8 mouse cellular contexts compared by ENCODE assay signal in genomic region chr5:122849521-122850318, GRCm38 (mm10). TPM values are rescaled to one million over a fixed set of nuclear protein-coding genes. Genes with fewer than 3 reads are reported as not detected.
DNase-seq lines count a peak whose midpoint lies in the region; ATAC-seq and TF ChIP-seq lines count a peak whose summit lies in the region.

Gene Rnf34 (plus strand): TSS chr5:122850048.

- TF ChIP-seq EP300 in ES-Bruce4 (IDR thresholded peaks at IDR 0.05; ENCODE audit: insufficient read depth, low read depth, low read length): 0 out of 2 replicates have a peak, but pooled peaks have one; percentile 12
- TF ChIP-seq EP300 in liver, postnatal 0 days (IDR thresholded peaks at IDR 0.05; ENCODE audit: low read depth): peak; percentile 21; the same call in 1 of the 2 replicates

- H3K36me3 ChIP-seq in ES-Bruce4 (ENCODE audit: control insufficient read depth, insufficient read depth, low read length, poor library complexity, severe bottlenecking): no peaks in the 10 kb centered on the region
- H3K36me3 ChIP-seq in forebrain, embryonic 13.5 days (ENCODE audit: poor library complexity, severe bottlenecking): no peaks in the 10 kb centered on the region
- 0 out of 2 replicates have a peak, but pooled peaks cover 3% of the 10 kb centered on the region for H3K36me3 ChIP-seq in liver, postnatal 0 days (replicated peaks; ENCODE audit: insufficient read depth, low read length)
- no peaks in the 10 kb centered on the region for H3K36me3 ChIP-seq in neural tube, embryonic 14.5 days (ENCODE audit: control insufficient read depth, insufficient read depth, low read length)

- H3K4me2 ChIP-seq in forebrain, embryonic 13.5 days: peak within 1 kb of the TSS; percentile 95
- peak within 1 kb of the TSS; percentile 81 for H3K4me2 ChIP-seq in liver, postnatal 0 days (ENCODE audit: low read depth, low read length)
- peak within 1 kb of the TSS; percentile 97 for H3K4me2 ChIP-seq in neural tube, embryonic 14.5 days (ENCODE audit: low read depth, low read length)

- WGBS in forebrain, embryonic 13.5 days: under 1% methylated on average over 59 of the region's 61 CpGs
- under 1% methylated on average over 57 of the region's 61 CpGs for WGBS in large intestine, adult 2 months
- WGBS in liver, postnatal 0 days (ENCODE audit: insufficient replicate concordance): 2% methylated on average over 60 of the region's 61 CpGs
- whole genome bisulfite sequencing in neural tube, embryonic 14.5 days: under 1% methylated on average over 51 of the region's 61 CpGs

- no peaks in the 10 kb centered on the region for H3K9me3 ChIP-seq in ES-Bruce4 (replicated peaks; ENCODE audit: control insufficient read depth, insufficient read depth, low read length, poor library complexity, severe bottlenecking)
- no peaks in the 10 kb centered on the region for H3K9me3 ChIP-seq in forebrain, embryonic 13.5 days (replicated peaks)
- H3K9me3 ChIP-seq in liver, postnatal 0 days (ENCODE audit: low read length): no peaks in the 10 kb centered on the region
- no peaks in the 10 kb centered on the region for H3K9me3 ChIP-seq in neural tube, embryonic 14.5 days (ENCODE audit: control insufficient read depth, low read length)

- no peaks in the 10 kb centered on the region for H3K27me3 ChIP-seq in ES-Bruce4 (ENCODE audit: control insufficient read depth, insufficient read depth, low read length, poor library complexity, severe bottlenecking)
- no peaks in the 10 kb centered on the region for H3K27me3 ChIP-seq in forebrain, embryonic 13.5 days
- no peaks in the 10 kb centered on the region for H3K27me3 ChIP-seq in liver, postnatal 0 days (ENCODE audit: insufficient read depth, low read length)
- no peaks in the 10 kb centered on the region for H3K27me3 ChIP-seq in neural tube, embryonic 14.5 days (ENCODE audit: control insufficient read depth, insufficient read depth, low read length)

- DNase-seq in heart, postnatal 10 days: peak; percentile 97 to 98
- DNase-seq in large intestine, adult 2 months (ENCODE audit: low read depth, low spot score): peak; percentile 83
- DNase-seq in liver, postnatal 0 days: peak; percentile 99
- peak; percentile 98 for DNase-seq in testis, postnatal 10 days (ENCODE audit: low spot score)

- intact Hi-C loops in heart, postnatal 10 days (cut with DNase I): loop anchor here (2.0 kb wide), 1 partner anchor 29 kb away; the partner anchor contains the start of gene Anapc5

- TF ChIP-seq POLR2A in ES-Bruce4 (IDR thresholded peaks at IDR 0.05; ENCODE audit: insufficient read depth, low read length): peak; percentile 98

- peak within 1 kb of the TSS; percentile 78 for H3K4me3 ChIP-seq in ES-Bruce4 (ENCODE audit: low read depth, low read length)
- H3K4me3 ChIP-seq in forebrain, embryonic 13.5 days: peak within 1 kb of the TSS; percentile 80
- H3K4me3 ChIP-seq in liver, postnatal 0 days (ENCODE audit: low read depth, low read length): peak within 1 kb of the TSS; percentile 98
- H3K4me3 ChIP-seq in neural tube, embryonic 14.5 days (ENCODE audit: low read depth, low read length): peak within 1 kb of the TSS; percentile 93

- 0 out of 2 replicates have a peak within 1 kb of the TSS, but pooled peaks have one; percentile 15 for H3K27ac ChIP-seq in ES-Bruce4 (ENCODE audit: insufficient read depth, low read length)
- peak within 1 kb of the TSS; percentile 93 for H3K27ac ChIP-seq in forebrain, embryonic 13.5 days
- peak within 1 kb of the TSS; percentile 97 for H3K27ac ChIP-seq in liver, postnatal 0 days (ENCODE audit: low read depth)
- peak within 1 kb of the TSS; percentile 93 for H3K27ac ChIP-seq in neural tube, embryonic 14.5 days (ENCODE audit: low read depth, low read length)

- ATAC-seq in cerebellum, adult (ENCODE audit: insufficient number of reproducible peaks, low FRiP score, low TSS enrichment): peak; percentile 99
- peak; percentile 100 for ATAC-seq in forebrain, embryonic 13.5 days
- peak; percentile 100 for ATAC-seq in liver, postnatal 0 days
- ATAC-seq in neural tube, embryonic 14.5 days (ENCODE audit: low read depth): peak; percentile 99

- peaks cover 3% of the 10 kb centered on the region for H3K4me1 ChIP-seq in ES-Bruce4 (ENCODE audit: control insufficient read depth, insufficient read depth, low read length)
- H3K4me1 ChIP-seq in forebrain, embryonic 13.5 days: peaks cover 25% of the 10 kb centered on the region
- H3K4me1 ChIP-seq in liver, postnatal 0 days (ENCODE audit: insufficient read depth): peaks cover 14% of the 10 kb centered on the region
- H3K4me1 ChIP-seq in neural tube, embryonic 14.5 days (ENCODE audit: control insufficient read depth, insufficient read depth, low read length): peaks cover 16% of the 10 kb centered on the region

- peak within 1 kb of the TSS; percentile 86 for H3K9ac ChIP-seq in ES-Bruce4 (ENCODE audit: low read depth, poor library complexity, severe bottlenecking)
- peak within 1 kb of the TSS; percentile 96 for H3K9ac ChIP-seq in forebrain, embryonic 13.5 days
- H3K9ac ChIP-seq in liver, postnatal 0 days (replicated peaks): peak within 1 kb of the TSS; percentile 100
- peak within 1 kb of the TSS; percentile 95 for H3K9ac ChIP-seq in neural tube, embryonic 14.5 days (replicated peaks; ENCODE audit: low read depth, low read length)

- TF ChIP-seq CTCF in ES-Bruce4 (IDR thresholded peaks at IDR 0.05; ENCODE audit: low read depth, low read length): no peak
- no peak for TF ChIP-seq CTCF in liver, postnatal 0 days (IDR thresholded peaks at IDR 0.05; ENCODE audit: low read depth)

RNA-seq across cellular contexts. Expression of gene Rnf34, which starts in this region (rescaled TPM):
- 28.5 and 34.5 TPM in 2 replicates for polyA plus RNA-seq in ES-Bruce4 (2011; ENCODE audit: insufficient read depth, insufficient read length, low read depth, missing spikeins)
- 51.9 and 56.0 TPM in 2 replicates for polyA plus RNA-seq in forebrain, embryonic 13.5 days (2015; fragmentation: Nextera tagmentation; extraction: Ambion mirVana)
- 10 to 100 TPM; 26.8 to 32.9 TPM for total RNA-seq in heart, postnatal 10 days (2021)
- polyA plus RNA-seq in large intestine, adult 2 months (2012; rRNA removed): 7.7 and 7.8 TPM in 2 replicates
- 8.0 and 8.3 TPM in 2 replicates for polyA plus RNA-seq in liver, postnatal 0 days (2015; fragmentation: Nextera tagmentation; extraction: Ambion mirVana)
- 51.3 and 53.0 TPM in 2 replicates for polyA plus RNA-seq in neural tube, embryonic 14.5 days (2014; fragmentation: Nextera tagmentation; extraction: Ambion mirVana)

Comparison
In these comparisons a context has a peak if more than half of its experiments do, and no peak if none do; other contexts are left out.
1. Peak in every context shown above with its lines: DNase-seq, ATAC-seq, H3K4me3 ChIP-seq and H3K27ac ChIP-seq.
2. H3K27ac ChIP-seq: peak in every context shown above with its lines; median percentile 97 in liver, postnatal 0 days; 93 in forebrain, embryonic 13.5 days; 93 in neural tube, embryonic 14.5 days; 15 in ES-Bruce4.